7 mouse cellular contexts compared by ENCODE assay signal in the genomic region with DNA sequence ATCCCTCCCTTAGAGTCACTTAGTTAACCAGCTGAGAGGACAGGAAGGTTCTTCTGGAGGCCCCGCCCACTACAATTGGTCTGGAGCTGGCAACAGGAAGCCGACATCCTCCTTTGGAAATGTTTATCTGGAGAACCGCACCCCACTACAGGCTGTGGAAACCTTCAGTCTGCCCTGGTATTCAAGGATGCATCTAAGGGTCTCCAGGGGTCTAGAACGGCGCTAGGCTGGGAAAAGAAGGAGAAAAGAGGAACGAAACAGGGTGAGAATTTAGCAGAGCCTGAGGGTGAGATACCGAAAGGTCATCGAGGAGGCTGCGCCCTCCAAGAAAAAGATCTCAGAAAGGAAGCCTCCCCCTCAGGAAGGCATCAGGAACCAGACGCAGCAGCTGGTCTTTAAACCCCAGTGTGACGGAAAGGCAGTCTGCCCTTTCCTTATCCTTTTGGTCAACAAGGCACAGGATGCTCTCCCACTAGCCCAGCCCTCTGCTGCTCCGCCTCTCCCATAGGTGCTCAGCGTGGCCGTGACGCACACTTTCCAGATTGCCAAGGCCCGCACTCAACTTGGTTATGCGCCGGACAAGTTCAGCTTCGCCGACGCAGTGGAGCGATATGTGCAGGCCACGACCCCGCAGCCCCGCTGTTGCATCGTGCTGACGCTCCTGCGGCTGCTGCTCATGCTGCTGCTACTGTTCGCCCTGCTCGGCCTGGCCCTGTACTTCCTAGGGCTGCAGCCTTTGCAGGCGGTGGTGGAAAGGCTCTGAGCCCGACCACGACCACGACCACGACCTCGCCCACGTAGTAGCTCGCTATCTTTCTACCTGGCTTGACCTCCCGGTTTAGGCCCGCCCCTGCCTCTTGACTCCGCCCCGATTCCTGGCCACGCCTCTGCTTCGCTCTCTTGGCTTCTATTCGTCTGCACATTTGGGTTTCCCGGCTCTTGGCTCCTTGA. TPM values are rescaled to one million over a fixed set of nuclear protein-coding genes. Genes with fewer than 3 reads are reported as not detected.
DNase-seq lines count a peak whose midpoint lies in the region; ATAC-seq and TF ChIP-seq lines count a peak whose summit lies in the region.

No protein-coding gene starts in this region.

- ATAC-seq in hindbrain, embryonic 12.5 days (ENCODE audit: low FRiP score), result no peak
- peak; percentile 12 for ATAC-seq in megakaryocyte progenitor cell, adult 5-6 weeks (replicated peaks; ENCODE audit: poor library complexity)

- peak overlapping the region; percentile 86 for H3K27ac ChIP-seq in cerebellum, adult 2 months (ENCODE audit: insufficient read depth, low read length)
- H3K27ac ChIP-seq in hindbrain, embryonic 12.5 days, result peak overlapping the region; percentile 24; the same call in 1 of the 2 replicates

- under 1% methylated on average over 46 of the region's 46 CpGs for WGBS in cerebellum, adult 2 months
- WGBS in hindbrain, embryonic 12.5 days, result 2% methylated on average over 46 of the region's 46 CpGs

- TF ChIP-seq CTCF in cerebellum, adult 2 months (IDR thresholded peaks at IDR 0.05; ENCODE audit: borderline replicate concordance, insufficient read depth, low read depth, low read length), result no peak

- H3K4me2 ChIP-seq in hindbrain, embryonic 12.5 days (replicated peaks), result peak overlapping the region; percentile 88

- peak; percentile 50 for DNase-seq in Muller cell, postnatal 12 days (ENCODE audit: inconsistent ontology term)
- peak; percentile 83 to 87 for DNase-seq in cerebellum, adult 2 months
- DNase-seq in forelimb bud, embryonic 11.5 days (ENCODE audit: low read depth, low spot score), result peak; percentile 54
- DNase-seq in left cerebral cortex, postnatal 25 days (ENCODE audit: low spot score in 2 of 2), result peak; percentile 48 to 72
- DNase-seq in right cerebral cortex, postnatal 36 days (ENCODE audit: low spot score in 2 of 2), result peak; percentile 20 to 54

- H3K9me3 ChIP-seq in hindbrain, embryonic 12.5 days (replicated peaks), result no peaks in the 10 kb centered on the region

- H3K4me3 ChIP-seq in cerebellum, adult 2 months (replicated peaks; ENCODE audit: insufficient read depth, low read depth, low read length), result peak overlapping the region; percentile 90
- peak overlapping the region; percentile 55 for H3K4me3 ChIP-seq in hindbrain, embryonic 12.5 days

- intact Hi-C loops in left cerebral cortex, postnatal 25 days (cut with DNase I), result loop anchor here (10.0 kb wide), 1 partner anchor 234 kb away; no protein-coding TSS in a partner anchor

- H3K4me1 ChIP-seq in cerebellum, adult 2 months (ENCODE audit: control insufficient read depth, insufficient read depth, low read length), result no peaks in the 10 kb centered on the region
- H3K4me1 ChIP-seq in hindbrain, embryonic 12.5 days, result peaks cover 11% of the 10 kb centered on the region

- peak; percentile 23; the same call in 1 of the 2 replicates for TF ChIP-seq POLR2A in cerebellum, adult 2 months (IDR thresholded peaks at IDR 0.05; ENCODE audit: borderline replicate concordance, insufficient read depth, low read length)

- no peaks in the 10 kb centered on the region for H3K36me3 ChIP-seq in hindbrain, embryonic 12.5 days

- peak overlapping the region; percentile 59; the same call in 1 of the 2 replicates for H3K9ac ChIP-seq in hindbrain, embryonic 12.5 days

- no peaks in the 10 kb centered on the region for H3K27me3 ChIP-seq in cerebellum, adult 2 months (ENCODE audit: control insufficient read depth, insufficient read depth, low read length)
- peaks cover 46% of the 10 kb centered on the region for H3K27me3 ChIP-seq in hindbrain, embryonic 12.5 days

RNA-seq across cellular contexts. Expression of a gene that starts 11.9 kb away (rescaled TPM):
- polyA plus RNA-seq in cerebellum, adult 2 months (2012; rRNA removed), result 32.0 and 42.3 TPM in 2 replicates
- polyA plus RNA-seq in hindbrain, embryonic 12.5 days (2016; fragmentation: Nextera tagmentation; extraction: Ambion mirVana), result 32.5 and 34.8 TPM in 2 replicates
- 10 to 100 TPM; 28.6 to 30.7 TPM for total RNA-seq in left cerebral cortex, postnatal 25 days (2021)
- total RNA-seq in megakaryocyte progenitor cell, adult 5-6 weeks (2015), result 32.5 and 34.4 TPM in 2 replicates
- 80.5 and 85.0 TPM in 2 replicates for total RNA-seq in megakaryocyte progenitor cell, adult 5-6 weeks (2017)

RNA-seq across cellular contexts. Expression of a gene that starts 18.5 kb away (rescaled TPM):
- polyA plus RNA-seq in cerebellum, adult 2 months (2012; rRNA removed), result 0.08 TPM in 1 of 2 replicates, not detected in the other
- not detected in 2 replicates for polyA plus RNA-seq in hindbrain, embryonic 12.5 days (2016; fragmentation: Nextera tagmentation; extraction: Ambion mirVana)
- not detected for total RNA-seq in left cerebral cortex, postnatal 25 days (2021)
- total RNA-seq in megakaryocyte progenitor cell, adult 5-6 weeks (2015), result not detected in 2 replicates
- total RNA-seq in megakaryocyte progenitor cell, adult 5-6 weeks (2017), result not detected in 2 replicates
